Mouse (Mus musculus) forebrain, embryonic 15.5 days (tissue): ENCODE results near the gene Plekha1. TPM values are rescaled to one million over a fixed set of nuclear protein-coding genes. Genes with fewer than 3 reads are reported as not detected.
A peak's percentile ranks its signal among the peaks of the same experiment; 100 is the strongest.

ENCODE experiments used
- ATAC-seq: fragments of 200-750 bp; cut with Nextera tagmentation; replicated peaks from 2 replicates; pipeline ENCODE4 v1.8.0; 2017; ENCODE audit warnings: mild to moderate bottlenecking, moderate TSS enrichment, moderate library complexity
- H3K27ac ChIP-seq: fragments of 300-500 bp; sonication (generic); replicated peaks from 2 replicates; pipeline ENCODE4 v1.5.1; 2015; ENCODE audit warnings: mild to moderate bottlenecking, inconsistent platforms
- H3K27me3 ChIP-seq: fragments of 300-500 bp; sonication (generic); 2 replicates; pipeline ENCODE4 v1.6.1; 2015; ENCODE audit warnings: inconsistent platforms
- H3K36me3 ChIP-seq: fragments of 300-500 bp; sonication (generic); 2 replicates; pipeline ENCODE4 v1.6.1; 2015; ENCODE audit warnings: mild to moderate bottlenecking, inconsistent platforms
- H3K4me1 ChIP-seq: fragments of 300-500 bp; sonication (generic); 2 replicates; pipeline ENCODE4 v1.6.1; 2015; ENCODE audit warnings: inconsistent platforms
- H3K4me2 ChIP-seq: fragments of 300-500 bp; sonication (generic); replicated peaks from 2 replicates; pipeline ENCODE4 v1.6.1; 2015; ENCODE audit warnings: mild to moderate bottlenecking, inconsistent platforms
- H3K4me3 ChIP-seq: fragments of 300-500 bp; sonication (generic); 2 replicates; pipeline ENCODE4 v1.5.1; 2015; ENCODE audit warnings: mild to moderate bottlenecking, inconsistent platforms
- H3K9ac ChIP-seq: fragments of 300-500 bp; sonication (generic); replicated peaks from 2 replicates; pipeline ENCODE4 v1.6.1; 2015; ENCODE audit warnings: mild to moderate bottlenecking, inconsistent platforms
- H3K9me3 ChIP-seq: fragments of 300-500 bp; sonication (generic); 2 replicates; pipeline ENCODE4 v1.6.1; 2016; ENCODE audit warnings: inconsistent platforms
- WGBS: fragments of 180-500 bp; shearing (Covaris S2); methylation state at CpG from one replicate; pipeline ENCODE4 v1.1.7; 2015; ENCODE audit warnings: mixed read lengths; 5-methylcytosine and 5-hydroxymethylcytosine counted together
- microRNA-seq: library from miRNA; unstranded; fragments of <30 nt; microRNA quantifications from one replicate; pipeline ENCODE4, GENCODE M21; 2016
- polyA plus RNA-seq: library from polyadenylated mRNA; unstranded; fragments of >200 nt; fragmentation: Nextera tagmentation; extraction: Ambion mirVana; gene quantifications from 2 replicates; pipeline ENCODE4 v1.2.1, GENCODE M21; 2015

Gene Plekha1
- polyA plus RNA-seq, 1 experiment from 2014 or later: 53.2 TPM

DNA sequence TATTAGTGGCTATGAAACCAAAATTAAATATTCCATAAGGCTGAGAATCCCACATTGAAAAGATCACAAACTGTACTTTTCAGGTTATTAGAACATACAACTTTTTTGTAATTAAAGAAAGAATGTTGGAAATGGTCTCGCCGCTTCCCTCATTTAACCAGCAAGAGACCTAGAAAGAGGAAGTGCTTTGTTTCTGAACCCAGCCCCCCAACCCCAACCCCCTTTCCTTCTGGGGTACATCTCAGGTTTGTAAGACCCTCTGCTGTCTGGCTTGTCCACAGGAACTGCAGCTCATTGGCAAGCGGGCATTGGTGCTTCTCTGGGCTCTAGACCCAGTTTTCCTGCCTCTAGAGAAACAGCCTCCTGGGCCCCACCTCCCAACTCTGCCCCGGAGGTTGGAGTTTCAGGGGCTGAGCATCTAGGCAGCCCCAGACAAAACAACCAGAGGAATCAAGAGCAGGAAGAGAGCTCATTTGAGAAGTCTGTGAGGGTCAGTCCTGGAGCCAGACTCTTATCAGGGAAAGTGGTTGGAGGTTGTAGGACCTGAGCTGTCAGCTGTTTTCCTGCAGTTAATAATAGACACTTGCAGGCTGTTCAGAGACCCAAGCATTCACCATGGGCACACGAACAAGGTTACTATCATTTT lies 83.1 kb downstream of the Plekha1 start:
- no peak overlapping the region for H3K4me3 ChIP-seq
- no peak overlapping the region for H3K9ac ChIP-seq
- ATAC-seq: no peak
- H3K4me1 ChIP-seq: peaks cover 8% of the 10 kb centered on the region
- no peaks in the 10 kb centered on the region for H3K27me3 ChIP-seq
- no peak overlapping the region for H3K4me2 ChIP-seq
- no peak overlapping the region for H3K27ac ChIP-seq
- H3K9me3 ChIP-seq: no peaks in the 10 kb centered on the region
- WGBS: 67% methylated on average over 5 of the region's 5 CpGs
- H3K36me3 ChIP-seq: no peaks in the 10 kb centered on the region

DNA sequence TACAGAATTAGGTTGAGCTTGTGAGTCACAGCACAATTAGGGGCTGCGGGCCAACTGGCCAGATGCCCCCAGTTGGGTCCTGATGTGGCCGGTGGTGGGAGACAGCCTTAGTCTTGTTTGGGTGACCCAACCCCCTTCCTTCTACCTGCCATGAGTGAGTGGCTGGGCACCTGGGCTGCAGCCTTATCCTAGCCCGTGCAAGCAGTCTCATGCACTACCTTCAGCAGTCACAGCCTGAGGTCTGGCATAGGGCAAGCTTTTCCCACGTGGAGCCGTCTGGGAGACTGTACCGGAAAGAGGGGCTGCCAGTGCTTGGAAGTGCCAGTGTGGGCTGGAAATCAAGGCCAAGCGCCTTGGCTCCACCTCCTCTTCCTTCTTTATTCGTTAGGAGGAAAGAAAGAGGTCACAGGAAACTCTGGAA lies 83.8 kb downstream of the Plekha1 start:
- H3K9ac ChIP-seq: no peak overlapping the region
- H3K27ac ChIP-seq: no peak overlapping the region
- peak; percentile 74 for ATAC-seq
- no peaks in the 10 kb centered on the region for H3K9me3 ChIP-seq
- 43% methylated on average over 8 of the region's 8 CpGs for WGBS
- no peak overlapping the region for H3K4me2 ChIP-seq
- no peaks in the 10 kb centered on the region for H3K27me3 ChIP-seq
- H3K36me3 ChIP-seq: no peaks in the 10 kb centered on the region
- H3K4me1 ChIP-seq: peaks cover 8% of the 10 kb centered on the region
- H3K4me3 ChIP-seq: no peak overlapping the region

DNA sequence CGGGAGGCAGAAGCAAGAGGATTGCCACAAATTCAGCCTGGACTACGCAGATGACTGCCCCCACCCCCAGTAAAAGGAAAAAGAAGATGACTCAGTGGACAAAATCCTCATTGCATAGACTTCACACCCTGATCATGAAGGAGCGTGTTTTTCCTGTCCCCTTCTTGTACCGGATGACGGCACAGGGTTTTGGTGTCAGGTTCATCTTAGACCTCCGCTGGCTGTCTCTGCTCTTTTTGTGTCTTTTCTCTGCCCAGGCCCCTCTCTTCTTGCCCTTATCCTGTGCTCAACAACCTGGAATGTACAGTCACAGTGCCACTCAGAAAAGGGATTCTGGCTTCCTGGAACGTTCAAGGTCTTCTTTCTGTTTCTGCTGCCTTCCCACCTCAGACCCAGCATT lies 84.9 kb downstream of the Plekha1 start:
- no peak overlapping the region for H3K4me3 ChIP-seq
- H3K4me2 ChIP-seq: no peak overlapping the region
- H3K36me3 ChIP-seq: no peaks in the 10 kb centered on the region
- 0 out of 2 replicates have a peak, but pooled peaks cover 1% of the 10 kb centered on the region for H3K9me3 ChIP-seq
- no peak overlapping the region for H3K27ac ChIP-seq
- H3K4me1 ChIP-seq: peaks cover 8% of the 10 kb centered on the region
- no peaks in the 10 kb centered on the region for H3K27me3 ChIP-seq
- ATAC-seq: no peak
- WGBS: 86% methylated on average over 7 of the region's 7 CpGs
- no peak overlapping the region for H3K9ac ChIP-seq

DNA sequence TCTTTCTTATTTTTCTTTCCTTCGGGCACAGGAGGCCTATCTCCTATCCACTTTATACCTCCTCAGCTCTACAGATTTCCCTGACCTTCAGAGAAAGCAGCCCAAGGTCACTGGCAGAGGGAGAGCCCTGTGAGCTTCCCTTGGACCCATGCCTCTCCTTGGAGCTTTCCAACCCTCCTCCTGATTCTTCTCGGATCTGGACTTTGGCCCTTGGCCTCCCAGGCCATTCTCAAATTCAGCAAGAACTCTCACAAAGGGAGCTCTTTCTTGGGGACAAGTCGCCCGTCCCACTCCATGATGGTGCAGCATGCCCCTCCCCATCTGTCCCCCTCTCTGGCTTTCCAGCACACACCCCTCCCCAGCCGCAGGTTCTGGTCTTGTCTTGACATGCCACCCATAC lies 85.4 kb downstream of the Plekha1 start:
- H3K27ac ChIP-seq: no peak overlapping the region
- H3K4me1 ChIP-seq: peaks cover 8% of the 10 kb centered on the region
- no peak overlapping the region for H3K4me3 ChIP-seq
- no peak for ATAC-seq
- no peaks in the 10 kb centered on the region for H3K36me3 ChIP-seq
- H3K27me3 ChIP-seq: no peaks in the 10 kb centered on the region
- H3K9ac ChIP-seq: no peak overlapping the region
- H3K4me2 ChIP-seq: no peak overlapping the region
- H3K9me3 ChIP-seq: 0 out of 2 replicates have a peak, but pooled peaks cover 4% of the 10 kb centered on the region
- WGBS: 86% methylated on average over 5 of the region's 5 CpGs

DNA sequence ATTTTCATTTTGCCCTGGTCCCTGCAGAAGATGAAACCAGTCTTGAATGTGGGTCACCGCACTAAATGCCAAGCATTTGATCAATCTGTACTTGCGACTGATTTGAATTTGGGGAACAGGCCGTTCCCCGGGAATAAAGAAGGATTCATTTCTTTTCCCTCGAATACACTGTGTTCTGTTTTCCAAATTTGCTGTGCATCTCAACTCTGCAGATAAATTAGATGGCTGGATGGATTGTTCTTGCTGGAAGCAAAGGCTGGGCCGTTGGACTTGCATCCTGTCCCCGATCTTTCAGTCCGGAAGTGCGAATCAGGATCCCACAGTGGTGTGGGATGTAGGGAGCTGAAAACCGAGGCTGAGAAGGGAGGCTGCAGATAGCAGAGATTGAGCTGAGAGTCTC lies 87.8 kb downstream of the Plekha1 start:
- Histone ChIP-seq H3K36me3 (no peaks in the 10 kb centered on the region), H3K4me1 (peaks cover 8% of the 10 kb centered on the region), H3K4me2 (no peak overlapping the region), H3K9me3 (0 out of 2 replicates have a peak, but pooled peaks cover 4% of the 10 kb centered on the region), H3K9ac (no peak overlapping the region), H3K27me3 (no peaks in the 10 kb centered on the region), H3K4me3 (no peak overlapping the region), H3K27ac (no peak overlapping the region)
- ATAC-seq: no peak
- WGBS: 87% methylated on average over 10 of the region's 10 CpGs

DNA sequence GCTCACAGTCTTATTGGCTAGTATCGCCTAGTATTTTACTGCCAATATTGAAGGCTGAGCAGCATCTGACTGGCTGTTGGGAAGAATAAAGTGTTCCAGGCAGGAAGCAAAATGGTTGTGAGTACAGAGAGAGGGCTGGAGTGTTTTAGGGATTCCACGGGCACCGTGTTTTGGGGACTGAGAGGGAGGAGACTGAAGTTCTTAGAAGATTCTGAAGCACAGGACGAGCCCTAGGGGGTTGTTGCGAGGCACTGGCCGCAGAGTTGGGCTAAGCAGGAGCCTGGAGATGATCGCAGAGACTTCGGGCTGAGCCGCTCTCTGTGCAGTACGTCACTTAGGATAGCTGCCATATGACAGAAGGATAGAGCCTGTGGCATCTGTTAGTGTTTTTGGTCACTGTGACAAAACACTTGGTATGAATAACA lies 88.6 kb downstream of the Plekha1 start:
- Histone ChIP-seq H3K4me2 (no peak overlapping the region), H3K4me1 (peaks cover 3% of the 10 kb centered on the region; the same call in 1 of the 2 replicates), H3K27me3 (no peaks in the 10 kb centered on the region), H3K9ac (no peak overlapping the region), H3K9me3 (0 out of 2 replicates have a peak, but pooled peaks cover 4% of the 10 kb centered on the region), H3K36me3 (no peaks in the 10 kb centered on the region), H3K27ac (peak overlapping the region; percentile 35; the same call in 1 of the 2 replicates), H3K4me3 (no peak overlapping the region)
- no peak for ATAC-seq
- WGBS: 86% methylated on average over 10 of the region's 10 CpGs

DNA sequence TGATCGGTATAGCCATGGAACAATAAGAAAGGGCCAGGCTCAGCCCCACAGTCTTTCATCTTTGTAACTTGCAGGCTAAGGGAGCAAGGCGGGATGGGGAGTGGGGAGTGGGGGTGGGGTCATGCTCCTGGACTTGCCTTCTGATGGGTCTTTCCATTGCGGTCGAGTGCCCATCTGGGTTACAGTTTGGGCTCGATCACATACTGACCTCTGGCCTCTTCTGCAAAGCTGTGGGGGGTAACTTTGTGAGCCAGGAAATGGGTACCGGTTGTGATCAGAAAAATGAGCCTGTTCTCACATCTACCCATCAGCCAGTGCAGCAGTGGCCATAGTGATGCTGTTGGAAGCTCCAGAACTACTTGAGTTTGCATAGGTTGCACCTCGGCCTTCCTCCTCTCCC lies 93.0 kb downstream of the Plekha1 start:
- Histone ChIP-seq H3K4me2 (no peak overlapping the region), H3K27ac (no peak overlapping the region), H3K9ac (no peak overlapping the region), H3K9me3 (0 out of 2 replicates have a peak, but pooled peaks cover 4% of the 10 kb centered on the region), H3K4me1 (no peaks in the 10 kb centered on the region), H3K4me3 (no peak overlapping the region), H3K27me3 (no peaks in the 10 kb centered on the region), H3K36me3 (no peaks in the 10 kb centered on the region)
- ATAC-seq: no peak
- WGBS: 62% methylated on average over 7 of the region's 7 CpGs

DNA sequence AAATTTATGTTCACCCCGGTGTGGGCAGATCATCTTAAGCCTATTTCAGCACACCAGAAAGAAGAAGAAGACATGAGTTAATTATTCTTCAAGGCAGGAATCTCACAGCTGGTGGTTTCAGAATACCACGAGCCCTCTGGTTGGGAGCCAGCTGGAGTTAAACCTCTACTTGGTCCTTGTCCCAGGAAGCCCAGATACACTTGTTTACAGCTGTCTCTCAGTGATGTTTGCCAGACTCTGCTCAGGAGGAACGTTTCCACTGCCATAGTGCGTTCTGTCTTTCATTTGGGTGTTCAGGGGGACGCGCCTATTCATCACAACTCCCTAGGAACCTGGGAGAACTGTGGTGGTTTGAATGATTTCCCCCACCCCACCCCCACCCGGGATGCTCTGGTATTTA lies 94.3 kb downstream of the Plekha1 start:
- no peak for ATAC-seq
- 46% methylated on average over 7 of the region's 7 CpGs for WGBS
- Histone ChIP-seq H3K27ac (no peak overlapping the region), H3K9ac (no peak overlapping the region), H3K36me3 (no peaks in the 10 kb centered on the region), H3K4me3 (no peak overlapping the region), H3K4me2 (no peak overlapping the region), H3K9me3 (0 out of 2 replicates have a peak, but pooled peaks cover 4% of the 10 kb centered on the region), H3K27me3 (no peaks in the 10 kb centered on the region), H3K4me1 (no peaks in the 10 kb centered on the region; the same call in 1 of the 2 replicates)

DNA sequence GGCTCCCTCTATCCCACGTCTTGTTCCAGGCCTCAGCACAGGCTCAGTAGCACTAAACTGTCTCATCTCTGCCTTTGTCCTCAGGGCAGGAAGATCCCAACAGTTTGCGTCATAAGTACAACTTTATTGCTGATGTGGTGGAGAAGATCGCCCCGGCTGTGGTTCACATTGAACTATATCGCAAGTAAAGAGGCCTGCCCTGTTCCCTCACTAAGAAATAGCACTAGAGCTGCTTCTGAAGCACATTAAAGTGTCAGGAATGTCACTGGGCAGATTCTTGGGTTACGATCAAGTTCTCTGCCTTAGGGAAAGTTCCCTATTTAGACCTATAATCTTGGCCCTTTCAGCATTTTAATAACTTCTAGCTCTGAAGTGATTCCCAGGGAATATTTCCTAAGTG lies 95.9 kb downstream of the Plekha1 start:
- peaks cover 13% of the 10 kb centered on the region for H3K4me1 ChIP-seq
- 92% methylated on average over 6 of the region's 6 CpGs for WGBS
- no peaks in the 10 kb centered on the region for H3K27me3 ChIP-seq
- H3K9me3 ChIP-seq: no peaks in the 10 kb centered on the region
- no peak overlapping the region for H3K9ac ChIP-seq
- no peak overlapping the region for H3K4me3 ChIP-seq
- H3K36me3 ChIP-seq: no peaks in the 10 kb centered on the region
- H3K4me2 ChIP-seq: no peak overlapping the region
- ATAC-seq: no peak
- H3K27ac ChIP-seq: no peak overlapping the region

Small RNAs within 50 kb of the gene (microRNA-seq; reads per million reads assigned to microRNA genes)
- gene Mir7061: not detected

Other genes starting within 250 kb of the Plekha1 start
- not detected in 2 replicates for gene Btbd16, start 91.7 kb upstream of the Plekha1 start, polyA plus RNA-seq
- 23.6 and 23.8 TPM in 2 replicates for gene Htra1, start 70.4 kb downstream of the Plekha1 start, polyA plus RNA-seq
- gene Dmbt1, start 166.3 kb downstream of the Plekha1 start, polyA plus RNA-seq: not detected in 2 replicates